Mouse (Mus musculus) MN1 (cell line): ENCODE data around the gene Tbxa2r.

Experiments
- DNase-seq: peaks from one replicate; pipeline ENCODE4 v3.0.0-alpha.2; 2016; ENCODE audit warnings: low spot score

Tbxa2r gene

DNA sequence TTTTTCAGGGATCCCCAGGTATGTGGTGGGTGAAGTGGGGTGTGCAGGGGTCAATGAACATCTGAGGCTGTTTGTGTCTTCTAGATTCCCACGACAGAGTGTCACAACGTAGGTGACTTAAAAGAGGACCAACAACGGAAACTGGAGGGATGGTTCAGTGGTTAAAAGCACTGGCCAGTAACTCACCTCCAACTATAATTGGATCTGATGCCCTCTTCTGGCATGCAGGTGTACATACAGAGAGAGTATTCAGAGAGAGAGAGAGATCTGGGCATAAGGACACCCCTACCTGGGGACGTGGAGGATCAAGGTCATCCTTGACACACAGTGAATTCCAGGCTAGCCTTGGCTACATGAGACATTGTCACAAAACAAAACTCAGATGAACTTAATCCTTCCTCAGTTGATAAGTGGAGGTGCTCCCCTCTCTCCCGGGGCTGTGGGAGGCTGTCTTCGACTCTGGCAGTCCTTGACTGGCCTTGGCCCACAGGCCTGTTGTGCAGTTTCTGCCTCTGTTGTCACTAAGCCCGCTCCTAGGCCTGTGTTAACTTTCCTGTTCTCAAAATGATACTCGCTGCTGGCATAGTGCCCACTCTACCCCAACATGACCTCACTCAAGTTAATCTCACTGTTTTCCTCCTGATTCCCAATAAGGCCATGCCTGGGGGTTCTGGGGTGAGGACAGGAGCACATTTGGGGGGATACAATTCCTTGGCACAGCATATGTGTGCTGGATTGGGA is 16.1 kb downstream of the Tbxa2r start:
- no peak for DNase-seq

DNA sequence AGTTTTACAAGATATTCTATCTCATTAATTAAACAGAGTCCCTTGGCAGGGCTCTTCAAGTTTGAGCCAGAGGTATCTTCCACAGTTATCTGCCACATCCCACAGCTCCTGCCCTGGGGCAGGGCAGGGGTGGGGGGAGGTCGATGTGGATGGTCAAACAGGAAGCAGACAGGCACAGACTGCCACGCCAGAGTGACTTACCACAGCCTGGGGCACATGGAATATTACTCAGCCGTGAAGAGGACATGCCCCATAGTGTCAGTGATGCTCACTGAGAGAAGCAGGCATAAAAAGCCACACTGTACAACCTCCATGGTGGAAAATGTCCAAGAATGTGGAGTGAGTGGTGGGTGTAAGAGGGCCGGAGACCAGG is 16.6 kb downstream of the Tbxa2r start:
- DNase-seq = no peak

DNA sequence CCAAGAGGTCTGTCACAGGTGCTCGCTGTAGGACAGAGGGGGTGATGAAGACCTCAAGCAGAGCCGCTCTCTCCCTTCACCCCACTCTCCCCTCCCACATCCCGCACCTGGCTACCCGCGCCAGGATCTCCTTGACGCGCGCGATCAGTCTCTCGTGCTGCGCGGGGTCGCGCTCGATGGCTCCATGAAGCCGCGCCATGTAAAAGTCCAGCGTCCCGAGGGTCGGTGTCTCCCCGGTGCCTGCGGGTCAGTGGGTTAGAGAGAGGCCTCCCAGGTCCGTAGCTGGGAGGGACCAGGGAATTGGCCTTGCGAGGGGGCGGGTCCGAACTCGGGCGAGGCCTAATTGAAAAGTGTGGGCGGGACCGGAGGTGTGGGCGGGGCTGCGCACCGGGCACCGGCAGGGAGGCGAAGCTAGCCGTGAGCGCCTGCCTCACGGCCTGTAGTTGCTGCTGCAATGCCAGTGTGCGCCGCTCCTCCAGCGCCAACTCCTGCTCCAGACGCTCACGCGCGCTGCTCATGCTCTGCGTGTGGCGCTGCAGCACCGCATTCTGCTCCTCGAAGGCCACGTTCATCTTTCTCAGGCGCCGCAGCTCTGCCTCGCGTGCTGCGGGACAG is 18.0 kb downstream of the Tbxa2r start:
- DNase-seq = no peak

DNA sequence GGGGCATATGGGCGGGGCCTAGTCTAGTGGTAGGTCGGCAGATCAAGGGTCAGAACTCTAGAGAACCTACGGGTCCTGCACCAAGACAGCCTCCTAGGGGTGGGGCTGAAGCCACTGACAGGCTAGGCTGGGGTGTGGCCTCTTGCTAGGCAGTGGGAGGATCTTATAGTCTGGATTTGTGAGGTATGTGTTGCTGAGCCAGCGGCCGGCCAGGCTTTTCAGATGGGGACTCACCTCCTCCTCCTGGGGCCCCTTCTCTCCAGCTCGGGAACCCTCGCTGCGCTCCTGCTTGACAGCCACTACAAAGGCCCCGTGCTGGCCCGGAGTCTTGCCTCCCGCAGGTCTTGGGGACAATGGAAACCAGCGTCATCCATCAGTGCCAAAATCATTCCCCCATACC is 20.6 kb downstream of the Tbxa2r start:
- peak; percentile 73 for DNase-seq

DNA sequence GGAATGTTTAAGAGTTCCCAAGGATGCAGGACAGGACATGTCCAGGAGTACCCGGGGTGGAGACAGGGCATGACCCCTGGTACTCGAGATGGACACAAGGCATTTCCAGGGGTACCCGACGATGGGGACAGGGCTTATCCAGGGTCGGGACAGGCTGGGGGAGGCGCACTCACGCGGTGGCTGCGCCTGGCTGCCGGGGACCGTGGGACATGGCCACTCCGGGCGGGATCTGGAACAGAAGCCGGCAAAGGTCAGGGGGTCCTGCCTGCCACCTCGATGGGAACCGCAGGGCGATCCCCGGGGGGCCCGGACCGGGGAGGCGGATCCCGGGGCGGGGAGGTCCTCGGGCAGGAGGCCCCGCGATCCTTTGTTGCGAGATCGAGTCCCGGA is 21.4 kb downstream of the Tbxa2r start:
- no peak for DNase-seq

DNA sequence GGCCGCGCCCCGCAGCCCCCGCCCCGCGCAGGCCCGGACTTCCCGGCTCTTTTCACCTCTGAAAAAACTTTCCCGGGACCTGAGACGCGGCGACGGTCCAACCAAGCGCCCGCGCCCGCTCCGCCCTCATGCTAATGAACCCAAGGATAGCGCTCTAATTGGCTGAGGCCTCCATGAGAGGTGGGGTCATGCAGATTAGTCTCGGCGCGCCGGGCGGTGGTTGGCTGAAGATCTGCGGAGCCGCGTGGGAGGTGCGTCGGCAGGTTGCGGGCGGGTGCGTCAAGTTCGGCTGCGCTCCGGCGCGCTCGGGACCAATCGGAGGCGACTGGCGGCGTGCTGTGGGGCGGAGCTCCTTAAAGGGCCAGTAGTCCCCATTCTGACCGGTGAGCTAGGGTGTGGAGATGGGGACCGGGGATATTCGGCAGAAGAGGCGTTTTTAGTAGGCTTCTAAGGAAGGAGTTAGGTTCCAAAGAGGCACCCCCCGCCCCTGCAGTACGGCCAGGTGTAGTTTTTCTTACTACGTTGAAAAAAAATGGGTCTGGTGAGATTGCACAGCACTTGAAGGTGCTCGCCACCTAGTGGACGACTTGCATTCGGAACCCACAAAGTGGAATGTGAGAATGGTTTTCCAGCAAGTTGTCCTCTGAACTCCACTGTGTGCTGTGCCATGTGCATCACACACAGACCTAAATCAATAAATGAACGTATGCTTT is 22.0 kb downstream of the Tbxa2r start, which contains the start of gene Hmg20b:
Gene Hmg20b (minus strand): TSS at position 130 of the 713 bp plus-strand sequence.
- DNase-seq = peak; percentile 99

DNA sequence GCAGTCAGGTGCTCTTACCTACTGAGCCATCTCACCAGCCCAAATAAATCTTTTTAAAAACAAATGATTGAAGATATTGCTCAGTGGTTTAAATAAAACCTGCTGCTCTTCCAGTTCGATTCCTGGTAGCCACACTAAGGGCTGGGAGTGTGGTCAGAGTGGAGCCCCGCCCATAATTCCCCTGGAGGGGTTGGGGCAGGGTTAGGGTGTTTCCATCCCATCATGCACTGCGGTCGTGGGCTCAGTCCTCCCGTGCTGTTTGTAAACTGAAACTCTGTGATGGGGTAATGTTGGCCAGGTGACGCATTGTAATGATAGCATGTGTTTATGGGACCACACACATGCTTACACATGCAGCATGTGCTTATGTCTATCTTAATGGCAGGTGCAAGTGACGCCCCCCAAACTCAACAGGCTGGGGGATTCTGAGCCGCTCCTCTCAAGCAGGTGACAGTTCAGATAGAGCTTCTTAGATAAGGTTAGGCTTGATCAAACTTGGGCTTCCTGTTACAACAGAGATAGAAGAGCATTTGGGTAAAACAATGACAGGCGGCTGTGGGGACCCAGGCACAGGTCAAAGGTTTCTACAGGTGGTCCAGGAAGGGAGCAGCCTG is 23.3 kb downstream of the Tbxa2r start:
- DNase-seq = no peak

DNA sequence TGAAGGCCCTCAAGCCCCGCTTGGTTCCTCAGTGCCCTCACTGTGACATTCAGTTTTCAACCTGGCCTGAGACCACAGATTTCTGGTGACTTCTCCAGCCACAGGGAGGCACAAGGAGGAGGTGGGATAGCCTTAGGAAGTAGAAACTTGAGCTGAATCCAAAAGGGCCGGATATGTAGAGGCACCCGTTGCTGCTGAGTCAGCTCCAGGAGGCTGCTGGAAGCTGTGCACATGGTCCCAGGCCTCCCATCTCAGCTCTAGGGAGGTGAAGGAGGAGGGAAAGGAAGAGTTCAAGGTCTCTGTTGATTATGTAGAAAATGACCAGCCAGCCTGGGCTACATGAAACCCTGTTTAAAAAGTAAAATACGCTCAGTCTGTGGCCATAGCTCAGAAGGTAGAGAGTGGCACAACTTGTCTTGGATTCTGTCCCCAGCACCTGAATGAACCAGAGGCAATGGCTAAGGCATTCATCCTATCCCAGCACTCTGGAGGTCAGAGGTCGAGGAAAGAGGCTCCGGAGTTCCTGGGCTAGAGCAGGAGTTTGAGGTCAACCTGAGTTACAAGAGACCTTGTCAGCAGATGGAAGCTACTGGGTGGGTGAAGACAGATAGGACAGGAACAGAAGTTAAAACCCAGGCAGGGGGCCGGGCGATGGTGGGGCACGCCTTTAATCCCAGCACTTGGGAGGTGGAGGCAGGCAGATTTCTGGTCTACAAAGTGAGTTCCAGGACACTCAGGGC is 26.4 kb downstream of the Tbxa2r start:
- no peak for DNase-seq

DNA sequence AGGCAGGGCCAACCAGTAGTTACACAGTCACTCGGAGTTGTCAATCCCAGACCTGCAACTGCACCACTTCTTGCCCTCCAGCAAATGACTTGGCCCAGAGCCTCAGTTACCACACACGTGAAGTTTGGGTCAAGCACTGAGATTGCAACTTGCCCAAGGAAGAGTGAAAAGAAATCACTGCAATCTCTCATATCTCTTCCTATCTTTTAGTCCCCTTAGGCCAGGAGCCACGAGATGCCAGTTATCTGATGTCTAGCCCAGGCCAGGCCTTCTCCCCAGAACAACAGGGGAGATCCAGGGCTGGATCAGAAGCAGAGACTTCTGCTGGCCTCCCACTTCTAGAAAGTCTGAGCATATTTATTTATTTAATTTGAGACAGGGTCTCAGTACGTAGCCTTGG is 27.0 kb downstream of the Tbxa2r start:
- DNase-seq = no peak

DNA sequence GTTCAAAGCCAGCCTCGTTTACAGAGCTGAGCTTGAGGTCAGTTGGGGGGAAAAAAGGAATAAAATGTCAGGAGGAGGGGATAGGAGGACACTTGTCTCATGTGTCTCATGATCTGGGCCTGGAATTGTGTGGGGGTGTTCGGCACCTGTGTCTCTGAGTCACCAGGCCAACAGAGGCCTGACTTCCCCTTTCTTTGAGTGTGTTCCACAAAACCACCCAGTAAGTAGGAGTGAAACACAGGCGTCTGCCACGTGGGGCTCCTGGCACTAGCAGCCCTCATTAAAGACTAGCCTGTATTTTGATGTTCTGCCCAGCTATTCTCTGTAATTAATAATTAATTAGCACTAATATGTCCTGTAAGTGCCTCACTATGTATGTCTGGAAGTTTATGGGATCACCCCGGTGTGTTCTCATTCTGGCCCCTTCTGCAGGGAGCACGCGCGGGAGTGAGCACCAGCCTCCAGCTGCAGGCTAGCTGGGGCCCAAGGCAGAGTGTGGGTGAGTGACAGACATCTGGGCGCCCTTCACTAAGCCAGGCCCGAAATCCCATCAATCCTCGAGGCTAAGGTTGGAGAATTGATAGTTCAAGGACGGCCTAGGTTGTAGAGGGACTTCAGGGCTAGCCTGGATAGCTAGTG is 27.9 kb downstream of the Tbxa2r start:
- DNase-seq = peak; percentile 53

DNA sequence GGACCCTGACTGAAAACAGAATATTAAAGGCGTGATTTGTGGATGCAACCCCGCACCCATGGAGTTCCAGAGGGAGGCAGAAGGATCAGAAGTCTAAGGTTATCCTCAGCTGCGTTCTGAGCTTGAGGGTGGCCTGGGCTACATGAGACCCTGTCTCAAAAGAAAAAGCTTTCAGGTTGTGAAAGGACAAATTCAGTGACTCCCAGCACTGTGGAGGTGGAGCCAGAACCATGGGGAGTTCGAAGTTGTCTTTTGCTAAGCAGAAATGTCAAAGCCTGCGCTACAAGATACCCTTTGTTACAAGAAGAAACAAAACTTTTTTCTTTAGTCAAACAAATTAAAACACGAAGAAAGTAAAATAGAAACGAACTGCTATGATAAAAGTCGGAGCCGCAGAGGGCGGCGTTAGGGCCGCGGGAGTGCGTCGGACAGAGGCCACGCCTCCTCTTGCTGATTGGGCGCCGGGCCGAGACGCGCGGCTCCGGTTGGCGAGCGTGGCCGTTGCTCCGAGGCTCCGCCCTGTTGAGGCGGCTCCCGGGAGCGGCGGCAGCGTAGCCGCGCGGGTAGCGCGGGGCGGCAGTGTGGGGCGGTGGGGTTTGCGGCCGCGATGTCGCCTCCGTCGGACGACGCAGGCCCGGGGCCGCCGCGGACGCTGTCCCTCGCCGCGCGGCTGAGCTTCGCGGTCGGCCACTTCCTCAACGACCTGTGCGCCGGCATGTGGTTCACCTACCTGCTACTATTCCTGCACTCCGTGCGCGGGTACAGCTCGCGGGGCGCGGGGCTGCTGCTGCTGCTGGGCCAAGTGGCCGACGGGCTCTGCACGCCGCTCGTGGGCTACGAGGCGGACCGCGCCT is 28.7 kb downstream of the Tbxa2r start, which contains the start of gene Mfsd12:
Gene Mfsd12 (plus strand): TSS at position 501 of the 854 bp plus-strand sequence.
- DNase-seq = peak; percentile 93

DNA sequence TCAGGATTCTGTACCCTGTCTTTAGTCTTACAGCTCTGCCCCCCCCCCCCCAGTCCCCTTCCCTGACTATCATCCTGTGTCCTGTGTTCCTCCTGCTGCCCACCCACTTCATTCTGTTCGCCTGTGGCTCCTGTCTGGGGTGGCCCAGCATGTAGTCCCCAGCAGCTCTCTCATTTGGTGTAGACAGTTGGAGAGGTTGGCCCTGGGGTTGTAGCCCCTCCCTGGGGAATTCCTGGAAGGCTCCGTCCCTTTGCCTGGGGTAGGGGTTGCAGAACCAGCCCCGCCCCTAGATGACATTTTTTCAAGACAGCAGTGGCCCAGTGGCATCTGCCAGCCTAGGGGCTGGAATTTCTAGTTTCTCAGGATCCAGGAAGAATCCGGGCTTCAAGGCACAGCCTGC is 29.7 kb downstream of the Tbxa2r start:
- DNase-seq = no peak

DNA sequence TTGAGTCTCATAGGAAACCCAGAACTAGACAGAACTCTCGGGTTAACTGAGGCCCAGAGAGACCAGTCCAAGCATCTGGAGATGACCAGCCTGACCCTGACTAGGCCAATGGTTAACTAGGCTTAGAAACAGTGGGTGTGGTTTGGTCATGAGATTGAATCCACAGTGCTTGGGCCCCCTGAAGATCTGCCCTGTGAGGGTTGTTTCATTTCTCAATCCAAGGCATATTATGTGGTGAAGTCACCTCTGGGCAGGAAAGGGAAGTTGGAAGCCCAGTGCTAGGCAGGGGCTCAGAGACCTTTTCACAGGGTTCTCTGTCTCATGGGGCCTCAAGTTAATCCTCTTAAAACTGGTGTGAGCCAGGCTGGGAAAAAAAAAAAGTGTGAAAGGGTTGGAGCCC is 30.3 kb downstream of the Tbxa2r start:
- DNase-seq = no peak

DNA sequence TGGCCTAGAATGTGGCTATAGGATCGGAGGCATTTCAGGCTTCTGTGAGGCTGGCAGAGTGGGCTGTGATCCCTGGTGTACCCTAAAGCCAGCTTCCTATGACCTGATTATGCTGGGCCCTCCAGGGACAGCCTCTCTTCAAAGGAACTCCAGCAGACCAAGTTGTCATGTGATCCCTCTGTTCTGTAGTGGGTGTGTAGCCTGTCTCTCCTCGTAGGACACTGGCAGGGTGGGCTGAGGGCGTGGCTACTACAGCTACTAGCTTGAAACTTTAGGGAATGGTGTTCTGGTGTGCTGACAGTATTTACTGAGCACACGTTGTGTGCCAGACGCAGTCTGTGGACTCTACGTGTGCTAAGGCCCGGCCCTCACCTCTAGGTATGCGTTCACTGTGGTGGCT is 32.2 kb downstream of the Tbxa2r start:
- peak; percentile 59 for DNase-seq

DNA sequence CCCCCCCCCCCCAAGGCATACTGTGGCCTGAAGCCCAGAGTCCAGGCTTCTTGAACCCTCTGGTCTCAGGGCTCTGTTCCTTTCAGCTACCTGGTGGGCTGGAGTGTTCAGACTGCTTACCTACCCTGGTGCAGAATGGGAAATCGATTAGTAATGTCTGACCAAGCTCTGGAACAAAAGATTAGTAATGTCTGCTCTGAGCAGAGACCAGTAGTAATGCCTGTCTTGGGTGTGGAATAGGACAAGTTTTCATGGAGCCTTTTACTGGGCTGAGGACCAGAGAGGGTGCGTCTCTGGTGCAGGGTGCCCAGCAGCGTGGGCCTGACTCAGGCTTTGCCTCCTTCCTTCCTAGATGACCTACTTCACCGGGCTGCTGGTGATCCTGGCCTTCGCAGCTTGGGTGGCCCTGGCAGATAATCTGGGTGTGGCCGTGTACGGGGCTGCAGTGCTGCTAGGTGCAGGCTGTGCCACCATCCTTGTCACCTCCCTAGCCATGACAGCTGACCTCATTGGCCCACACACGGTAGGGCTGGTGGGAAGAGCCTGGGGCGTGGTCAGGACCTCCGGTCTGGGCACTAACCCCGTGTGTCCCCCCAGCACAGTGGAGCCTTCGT is 33.9 kb downstream of the Tbxa2r start:
- DNase-seq = no peak

DNA sequence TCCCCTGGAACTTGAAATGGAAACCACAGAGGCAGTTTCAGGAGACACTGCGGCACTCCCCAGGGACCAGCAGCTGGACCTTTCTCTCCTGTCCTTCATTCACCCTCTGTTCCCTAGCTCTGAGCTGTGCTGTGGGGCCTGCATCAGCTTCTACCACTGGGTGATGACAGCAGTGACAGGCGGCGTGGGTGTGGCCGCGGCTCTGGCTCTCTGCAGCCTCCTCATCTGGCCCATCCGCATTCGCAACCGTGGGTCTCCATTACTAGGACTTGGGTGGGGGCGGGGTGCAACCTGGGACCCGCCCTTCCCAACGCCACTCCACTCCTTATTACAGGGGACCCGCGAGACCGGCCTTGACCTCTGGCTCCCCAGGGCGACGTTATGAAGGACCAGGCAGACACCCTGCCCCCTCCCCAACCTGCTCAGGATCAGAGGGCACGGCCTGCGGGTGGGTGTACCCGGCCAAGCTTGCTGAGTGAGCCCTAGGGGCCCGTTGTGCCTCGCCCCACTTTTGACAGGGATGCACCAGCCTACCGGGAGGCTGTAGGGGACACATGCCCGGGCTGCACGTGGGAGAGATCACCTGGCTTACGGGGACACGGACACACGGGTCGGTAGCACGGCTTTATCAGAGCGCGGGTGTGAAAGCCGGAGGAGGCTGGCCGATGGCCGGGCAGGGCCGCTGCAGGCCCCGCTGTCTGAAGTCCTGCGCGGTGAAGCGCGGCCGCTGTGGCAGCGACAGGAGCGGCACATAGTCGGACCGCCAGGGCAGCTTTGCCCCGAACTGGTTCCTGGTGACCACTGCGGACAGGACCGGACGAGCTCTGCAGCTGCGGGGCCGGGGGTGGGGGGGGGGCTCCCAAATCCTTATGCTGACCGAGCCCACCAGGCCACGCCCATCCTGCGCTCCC is 35.2 kb downstream of the Tbxa2r start:
- DNase-seq = no peak

DNA sequence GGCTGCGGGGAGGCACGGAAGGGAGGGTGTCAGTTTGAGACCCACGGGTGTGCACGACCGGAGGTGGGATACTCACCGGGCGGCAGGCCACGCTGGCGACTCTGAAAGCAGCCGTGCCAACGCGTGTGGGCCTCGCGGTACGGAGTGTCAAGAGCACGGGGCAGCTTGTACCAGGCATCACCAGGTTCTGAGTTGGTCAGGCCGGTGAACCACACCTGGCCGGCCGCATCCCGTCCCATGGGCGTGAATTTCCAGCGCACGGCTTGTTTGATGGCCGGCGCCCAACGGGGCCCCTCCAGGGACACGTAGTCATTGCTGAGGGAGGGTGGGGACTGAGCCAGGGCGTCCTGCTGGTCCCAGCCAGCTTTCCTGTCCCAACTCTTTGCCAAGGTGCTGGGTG is 36.1 kb downstream of the Tbxa2r start:
- DNase-seq = no peak

DNA sequence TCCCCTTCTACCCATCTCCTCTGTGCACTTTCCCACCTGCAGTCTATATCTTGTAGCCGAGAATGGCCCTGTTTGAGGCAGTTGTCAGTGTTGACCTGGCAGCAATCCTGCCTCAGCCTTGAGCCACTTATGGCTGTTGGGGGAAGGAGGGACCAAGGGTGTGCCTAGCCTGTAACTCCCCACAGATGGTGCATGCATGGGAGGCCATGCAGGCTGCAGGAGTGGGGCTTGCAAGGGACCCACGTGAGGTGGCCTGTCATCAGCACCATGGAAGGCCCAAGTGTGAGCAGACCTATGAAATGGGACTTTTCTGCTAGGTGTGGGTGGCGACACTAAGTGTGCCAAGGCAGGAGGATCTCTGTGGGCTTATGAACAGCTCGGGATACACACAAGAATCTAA is 36.5 kb downstream of the Tbxa2r start:
- DNase-seq = no peak
